Mouse (Mus musculus) liver, postnatal 0 days (tissue): ENCODE data around the gene Rhbg.

Experiments
- CTCF ChIP-seq: sonication (generic); IDR thresholded peaks from 2 replicates; pipeline ENCODE4 v1.5.1; 2016; ENCODE audit warnings: antibody characterized with exemption, low read depth
- EP300 ChIP-seq: IDR thresholded peaks from 2 replicates; pipeline ENCODE4 v1.6.1; 2016; ENCODE audit warnings: antibody characterized with exemption, low read depth, mild to moderate bottlenecking

GRCm38 (mm10) chr3:88234041-88234440 is 20.5 kb downstream of the Rhbg start:
- TF ChIP-seq CTCF (no peak), EP300 (no peak)
